Mouse (Mus musculus) midbrain, embryonic 12.5 days (tissue): ENCODE measurements at regions not wholly inside any gene's neighbourhood (a gene's known extent, or its start where the extent isn't known, plus 50 kb on each side); places are given as distances from the start of the nearest gene placed in this dataset.
A peak's percentile ranks its signal among the peaks of the same experiment; 100 is the strongest.

Source experiments
- ATAC-seq: fragments of 200-750 bp; cut with Nextera tagmentation; 2 replicates; pipeline ENCODE4 v1.8.0; 2017; ENCODE audit warnings: low read depth, moderate TSS enrichment, moderate library complexity; ENCODE audit not compliant: low FRiP score
- H3K27ac ChIP-seq: fragments of 300-500 bp; sonication (generic); replicated peaks from 2 replicates; pipeline ENCODE4 v1.5.1; 2016; ENCODE audit warnings: mild to moderate bottlenecking
- H3K27me3 ChIP-seq: fragments of 300-500 bp; sonication (generic); 2 replicates; pipeline ENCODE4 v1.6.1; 2016; ENCODE audit warnings: mild to moderate bottlenecking
- H3K36me3 ChIP-seq: fragments of 300-500 bp; sonication (generic); 2 replicates; pipeline ENCODE4 v1.6.1; 2016
- H3K4me1 ChIP-seq: fragments of 300-500 bp; sonication (generic); 2 replicates; pipeline ENCODE4 v1.6.1; 2016
- H3K4me2 ChIP-seq: fragments of 300-500 bp; sonication (generic); replicated peaks from 2 replicates; pipeline ENCODE4 v1.6.1; 2016; ENCODE audit warnings: mild to moderate bottlenecking, moderate library complexity
- H3K4me3 ChIP-seq: fragments of 300-500 bp; sonication (generic); 2 replicates; pipeline ENCODE4 v1.5.1; 2016; ENCODE audit warnings: mild to moderate bottlenecking
- H3K9ac ChIP-seq: fragments of 300-500 bp; sonication (generic); replicated peaks from 2 replicates; pipeline ENCODE4 v1.6.1; 2016; ENCODE audit warnings: mild to moderate bottlenecking, moderate library complexity
- H3K9me3 ChIP-seq: fragments of 300-500 bp; sonication (generic); 2 replicates; pipeline ENCODE4 v1.6.1; 2016; ENCODE audit warnings: mild to moderate bottlenecking
- WGBS: fragments of 180-500 bp; shearing (Covaris S2); methylation state at CpG from one replicate; pipeline ENCODE4 v1.1.7; 2016; 5-methylcytosine and 5-hydroxymethylcytosine counted together

GRCm38 (mm10) chr12:54577235-54577634, 79.1 kb downstream of the Sptssa start:
- H3K4me2 ChIP-seq, result no peak overlapping the region
- H3K4me1 ChIP-seq, result no peaks in the 10 kb centered on the region
- ATAC-seq, result no peak
- no peak overlapping the region for H3K27ac ChIP-seq
- 35% methylated on average over 5 of the region's 5 CpGs for WGBS
- no peaks in the 10 kb centered on the region for H3K9me3 ChIP-seq
- H3K9ac ChIP-seq, result no peak overlapping the region
- H3K4me3 ChIP-seq, result no peak overlapping the region
- H3K36me3 ChIP-seq, result no peaks in the 10 kb centered on the region
- H3K27me3 ChIP-seq, result no peaks in the 10 kb centered on the region

- ATAC-seq, result no peak
- 88% methylated on average over 3 of the region's 3 CpGs for WGBS
Measured at GRCm38 (mm10) chr12:54576821-54577220, 79.6 kb downstream of the Sptssa start.

GRCm38 (mm10) chr12:54572866-54573265, 83.5 kb downstream of the Sptssa start:
- H3K4me3 ChIP-seq, result no peak overlapping the region
- ATAC-seq, result no peak
- H3K27me3 ChIP-seq, result no peaks in the 10 kb centered on the region
- WGBS, result 94% methylated on average over 8 of the region's 8 CpGs
- H3K4me2 ChIP-seq, result no peak overlapping the region
- no peak overlapping the region for H3K9ac ChIP-seq
- no peaks in the 10 kb centered on the region for H3K9me3 ChIP-seq
- no peaks in the 10 kb centered on the region for H3K4me1 ChIP-seq
- no peaks in the 10 kb centered on the region for H3K36me3 ChIP-seq
- H3K27ac ChIP-seq, result no peak overlapping the region

More at GRCm38 (mm10) chr12:54576821-54577220, 79.6 kb downstream of the Sptssa start:
- no peaks in the 10 kb centered on the region for H3K9me3 ChIP-seq
- no peak overlapping the region for H3K27ac ChIP-seq
- no peak overlapping the region for H3K4me2 ChIP-seq
- no peaks in the 10 kb centered on the region for H3K36me3 ChIP-seq
- no peaks in the 10 kb centered on the region for H3K4me1 ChIP-seq
- no peak overlapping the region for H3K4me3 ChIP-seq
- H3K27me3 ChIP-seq, result no peaks in the 10 kb centered on the region
- H3K9ac ChIP-seq, result no peak overlapping the region

- no peaks in the 10 kb centered on the region for H3K4me1 ChIP-seq
- H3K27me3 ChIP-seq, result no peaks in the 10 kb centered on the region
- H3K36me3 ChIP-seq, result no peaks in the 10 kb centered on the region
- no peak overlapping the region for H3K27ac ChIP-seq
- no peak overlapping the region for H3K4me3 ChIP-seq
- WGBS, result 72% methylated on average over 6 of the region's 6 CpGs
- ATAC-seq, result no peak
- no peak overlapping the region for H3K9ac ChIP-seq
- H3K4me2 ChIP-seq, result no peak overlapping the region
- no peaks in the 10 kb centered on the region for H3K9me3 ChIP-seq
Measured at GRCm38 (mm10) chr12:54568078-54568931, 88.1 kb downstream of the Sptssa start.

- ATAC-seq, result no peak
- no peaks in the 10 kb centered on the region for H3K27me3 ChIP-seq
- H3K9me3 ChIP-seq, result no peaks in the 10 kb centered on the region
- H3K36me3 ChIP-seq, result no peaks in the 10 kb centered on the region
- H3K4me3 ChIP-seq, result no peak overlapping the region
- no peak overlapping the region for H3K27ac ChIP-seq
- H3K4me1 ChIP-seq, result no peaks in the 10 kb centered on the region
- H3K9ac ChIP-seq, result no peak overlapping the region
- no peak overlapping the region for H3K4me2 ChIP-seq
- 88% methylated on average over 3 of the region's 3 CpGs for WGBS
Measured at GRCm38 (mm10) chr12:54567426-54567790, 89.0 kb downstream of the Sptssa start.

- Histone ChIP-seq H3K4me3 (no peak overlapping the region), H3K27me3 (no peaks in the 10 kb centered on the region), H3K9me3 (no peaks in the 10 kb centered on the region), H3K27ac (no peak overlapping the region), H3K9ac (no peak overlapping the region), H3K4me1 (no peaks in the 10 kb centered on the region), H3K4me2 (no peak overlapping the region), H3K36me3 (no peaks in the 10 kb centered on the region)
- 92% methylated on average over 23 of the region's 23 CpGs for WGBS
- no peak for ATAC-seq
Measured at GRCm38 (mm10) chr12:54566532-54567425, 89.6 kb downstream of the Sptssa start.

- Histone ChIP-seq H3K36me3 (no peaks in the 10 kb centered on the region), H3K9ac (no peak overlapping the region), H3K9me3 (no peaks in the 10 kb centered on the region), H3K27me3 (no peaks in the 10 kb centered on the region), H3K27ac (no peak overlapping the region), H3K4me1 (no peaks in the 10 kb centered on the region), H3K4me3 (no peak overlapping the region), H3K4me2 (no peak overlapping the region)
- ATAC-seq, result no peak
- WGBS, result 90% methylated on average over 4 of the region's 4 CpGs
Measured at GRCm38 (mm10) chr12:54561981-54562380, 94.4 kb downstream of the Sptssa start.

- H3K27ac ChIP-seq, result no peak overlapping the region
- H3K4me2 ChIP-seq, result no peak overlapping the region
- no peak overlapping the region for H3K9ac ChIP-seq
- WGBS, result 69% methylated on average over 2 of the region's 2 CpGs
- H3K27me3 ChIP-seq, result no peaks in the 10 kb centered on the region
- no peaks in the 10 kb centered on the region for H3K9me3 ChIP-seq
- no peak for ATAC-seq
- no peak overlapping the region for H3K4me3 ChIP-seq
- H3K36me3 ChIP-seq, result no peaks in the 10 kb centered on the region
- no peaks in the 10 kb centered on the region for H3K4me1 ChIP-seq
Measured at GRCm38 (mm10) chr12:54558106-54558505, 98.3 kb downstream of the Sptssa start.

GRCm38 (mm10) chr12:54549659-54550058, 106.7 kb downstream of the Sptssa start:
- Histone ChIP-seq H3K9ac (no peak overlapping the region), H3K27ac (no peak overlapping the region), H3K27me3 (no peaks in the 10 kb centered on the region), H3K4me2 (no peak overlapping the region), H3K9me3 (no peaks in the 10 kb centered on the region), H3K4me1 (peaks cover 10% of the 10 kb centered on the region), H3K36me3 (no peaks in the 10 kb centered on the region), H3K4me3 (no peak overlapping the region)
- WGBS, result 89% methylated on average over 9 of the region's 9 CpGs
- no peak for ATAC-seq

- Histone ChIP-seq H3K36me3 (no peaks in the 10 kb centered on the region), H3K9ac (no peak overlapping the region), H3K27ac (0 out of 2 replicates have a peak overlapping the region, but pooled peaks have one; percentile 25), H3K4me2 (peak overlapping the region; percentile 33), H3K4me1 (peaks cover 10% of the 10 kb centered on the region), H3K9me3 (peaks cover 3% of the 10 kb centered on the region; the same call in 1 of the 2 replicates), H3K27me3 (no peaks in the 10 kb centered on the region), H3K4me3 (no peak overlapping the region)
- ATAC-seq, result peak; percentile 38; the same call in 1 of the 2 replicates
- WGBS, result 40% methylated on average over 16 of the region's 16 CpGs
Measured at GRCm38 (mm10) chr12:54545821-54546608, 110.4 kb downstream of the Sptssa start.

- WGBS, result 92% methylated on average over 4 of the region's 4 CpGs
- Histone ChIP-seq H3K4me2 (no peak overlapping the region), H3K27me3 (no peaks in the 10 kb centered on the region), H3K4me3 (no peak overlapping the region), H3K9me3 (peaks cover 3% of the 10 kb centered on the region; the same call in 1 of the 2 replicates), H3K36me3 (no peaks in the 10 kb centered on the region), H3K27ac (no peak overlapping the region), H3K4me1 (peaks cover 9% of the 10 kb centered on the region), H3K9ac (no peak overlapping the region)
- no peak for ATAC-seq
Measured at GRCm38 (mm10) chr12:54538320-54538705, 118.1 kb downstream of the Sptssa start.
